Mouse (Mus musculus) intestine, embryonic 14.5 days (tissue): ENCODE results near the gene Osbpl3. TPM values are rescaled to one million over a fixed set of nuclear protein-coding genes. Genes with fewer than 3 reads are reported as not detected.

Source experiments
- ATAC-seq: fragments of 200-750 bp; cut with Nextera tagmentation; replicated peaks from 2 replicates; pipeline ENCODE4 v1.8.0; 2017; ENCODE audit warnings: low read depth, moderate number of reproducible peaks, moderate TSS enrichment, moderate library complexity; ENCODE audit not compliant: low FRiP score, low TSS enrichment
- DNase-seq: peaks from one replicate; pipeline ENCODE4 v3.0.0-alpha.2; 2018; ENCODE audit warnings: low spot score
- H3K27ac ChIP-seq: fragments of 300-500 bp; sonication (generic); 2 replicates; pipeline ENCODE4 v1.5.1; 2014; ENCODE audit warnings: low read depth, mild to moderate bottlenecking, control low read depth
- H3K27me3 ChIP-seq: fragments of 300-500 bp; sonication (generic); replicated peaks from 2 replicates; pipeline ENCODE4 v1.6.1; 2014; ENCODE audit warnings: low read length, control low read depth; ENCODE audit not compliant: control insufficient read depth, insufficient read depth
- H3K36me3 ChIP-seq: fragments of 300-500 bp; sonication (generic); 2 replicates; pipeline ENCODE4 v1.6.1; 2014; ENCODE audit warnings: low read length, control low read depth; ENCODE audit not compliant: control insufficient read depth, insufficient read depth
- H3K4me1 ChIP-seq: fragments of 300-500 bp; sonication (generic); replicated peaks from 2 replicates; pipeline ENCODE4 v1.6.1; 2014; ENCODE audit warnings: low read length, control low read depth, mixed read lengths; ENCODE audit not compliant: control insufficient read depth, insufficient read depth
- H3K4me2 ChIP-seq: fragments of 300-500 bp; sonication (generic); 2 replicates; pipeline ENCODE4 v1.6.1; 2014; ENCODE audit warnings: low read length
- H3K4me3 ChIP-seq: fragments of 300-500 bp; sonication (generic); 2 replicates; pipeline ENCODE4 v1.5.1; 2014; ENCODE audit warnings: low read depth, low read length, control low read depth, mixed read lengths
- H3K9ac ChIP-seq: fragments of 300-500 bp; sonication (generic); 2 replicates; pipeline ENCODE4 v1.6.1; 2014; ENCODE audit warnings: mild to moderate bottlenecking, low read length
- H3K9me3 ChIP-seq: fragments of 300-500 bp; sonication (generic); 2 replicates; pipeline ENCODE4 v1.6.1; 2016; ENCODE audit warnings: low read length, control low read depth; ENCODE audit not compliant: control insufficient read depth
- WGBS: fragments of 180-500 bp; shearing (Covaris S2); extraction: QIAGEN DNeasy Blood & Tissue Kit; methylation state at CpG from one replicate; pipeline ENCODE4 v1.1.7; 2014; 5-methylcytosine and 5-hydroxymethylcytosine counted together
- polyA plus RNA-seq: library from polyadenylated mRNA; unstranded; fragments of >200 nt; fragmentation: Nextera tagmentation; extraction: Ambion mirVana; gene quantifications from 2 replicates; pipeline ENCODE4 v1.2.1, GENCODE M21; 2014

Osbpl3 gene
- polyA plus RNA-seq, 1 experiment from 2014 or later, result 10.1 TPM

DNA sequence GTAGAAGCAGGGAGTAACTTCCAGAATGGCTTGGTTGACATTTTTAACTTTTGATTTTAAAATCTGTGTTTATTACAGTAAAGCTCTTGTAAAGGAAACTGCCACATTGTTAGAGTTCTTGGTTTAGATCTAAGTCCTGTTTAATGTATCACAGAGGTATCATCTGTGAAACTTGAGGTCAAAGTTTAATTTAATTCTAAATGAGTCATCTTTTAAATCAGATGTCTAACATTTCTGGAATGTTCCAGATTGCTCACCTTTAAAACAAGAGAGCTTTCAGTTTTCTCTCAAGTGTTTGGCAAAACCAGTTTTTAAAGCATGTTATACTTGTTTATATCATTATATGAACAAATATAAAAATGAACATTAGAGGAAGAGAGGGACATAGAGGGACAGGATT, 4.2 kb upstream of the Osbpl3 start:
- no peaks in the 10 kb centered on the region for H3K27me3 ChIP-seq
- H3K4me1 ChIP-seq, result peaks cover 3% of the 10 kb centered on the region; the same call in 1 of the 2 replicates
- H3K27ac ChIP-seq, result no peak overlapping the region
- DNase-seq (no peak), ATAC-seq (no peak)
- H3K4me2 ChIP-seq, result no peak overlapping the region
- no peak overlapping the region for H3K4me3 ChIP-seq
- no peaks in the 10 kb centered on the region for H3K36me3 ChIP-seq
- no peaks in the 10 kb centered on the region for H3K9me3 ChIP-seq
- H3K9ac ChIP-seq, result no peak overlapping the region

- 74% methylated on average over 5 of the region's 5 CpGs for WGBS
- Histone ChIP-seq H3K27me3 (no peaks in the 10 kb centered on the region), H3K9ac (no peak overlapping the region), H3K27ac (no peak overlapping the region), H3K9me3 (no peaks in the 10 kb centered on the region), H3K4me3 (no peak overlapping the region), H3K36me3 (no peaks in the 10 kb centered on the region), H3K4me2 (no peak overlapping the region), H3K4me1 (peaks cover 8% of the 10 kb centered on the region; the same call in 1 of the 2 replicates)
- DNase-seq (no peak), ATAC-seq (no peak)
Measured at GRCm38 (mm10) chr6:50459271-50459670, 3.3 kb upstream of the Osbpl3 start.

- Histone ChIP-seq H3K27ac (no peak overlapping the region), H3K9me3 (no peaks in the 10 kb centered on the region), H3K36me3 (no peaks in the 10 kb centered on the region), H3K4me3 (no peak overlapping the region), H3K4me2 (no peak overlapping the region), H3K9ac (no peak overlapping the region), H3K4me1 (peaks cover 12% of the 10 kb centered on the region; the same call in 1 of the 2 replicates), H3K27me3 (no peaks in the 10 kb centered on the region)
- ATAC-seq, result no peak
- DNase-seq, result no peak
- WGBS, result 83% methylated on average over 12 of the region's 12 CpGs
Measured at GRCm38 (mm10) chr6:50457551-50458348, 1.7 kb upstream of the Osbpl3 start.

DNA sequence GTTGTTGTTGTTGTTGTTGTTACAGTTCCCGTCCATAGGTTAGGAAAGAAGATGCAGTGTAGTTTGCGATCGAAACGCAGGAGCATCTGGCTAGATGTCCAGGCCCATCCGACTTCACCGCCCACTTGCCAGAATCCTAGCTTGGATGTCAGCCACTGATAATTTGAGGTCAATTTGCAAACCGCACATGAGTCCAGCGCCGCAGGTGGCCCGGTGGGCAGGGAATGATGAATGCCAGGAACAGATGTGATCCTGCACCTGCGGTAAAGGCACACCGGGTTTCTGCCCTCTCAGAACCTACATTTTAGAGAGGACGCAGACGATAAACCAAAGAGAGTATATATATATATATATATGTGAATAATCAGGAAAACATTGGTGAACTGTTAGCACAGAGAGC, 705 bp upstream of the Osbpl3 start:
- Histone ChIP-seq H3K4me3 (peak overlapping the region; percentile 74; the same call in 1 of the 2 replicates), H3K9ac (no peak overlapping the region), H3K4me2 (peak overlapping the region; percentile 96), H3K4me1 (peaks cover 12% of the 10 kb centered on the region; the same call in 1 of the 2 replicates), H3K27me3 (no peaks in the 10 kb centered on the region), H3K9me3 (no peaks in the 10 kb centered on the region), H3K36me3 (no peaks in the 10 kb centered on the region), H3K27ac (no peak overlapping the region)
- WGBS, result 71% methylated on average over 14 of the region's 14 CpGs
- peak; percentile 51 for DNase-seq
- ATAC-seq, result no peak

DNA sequence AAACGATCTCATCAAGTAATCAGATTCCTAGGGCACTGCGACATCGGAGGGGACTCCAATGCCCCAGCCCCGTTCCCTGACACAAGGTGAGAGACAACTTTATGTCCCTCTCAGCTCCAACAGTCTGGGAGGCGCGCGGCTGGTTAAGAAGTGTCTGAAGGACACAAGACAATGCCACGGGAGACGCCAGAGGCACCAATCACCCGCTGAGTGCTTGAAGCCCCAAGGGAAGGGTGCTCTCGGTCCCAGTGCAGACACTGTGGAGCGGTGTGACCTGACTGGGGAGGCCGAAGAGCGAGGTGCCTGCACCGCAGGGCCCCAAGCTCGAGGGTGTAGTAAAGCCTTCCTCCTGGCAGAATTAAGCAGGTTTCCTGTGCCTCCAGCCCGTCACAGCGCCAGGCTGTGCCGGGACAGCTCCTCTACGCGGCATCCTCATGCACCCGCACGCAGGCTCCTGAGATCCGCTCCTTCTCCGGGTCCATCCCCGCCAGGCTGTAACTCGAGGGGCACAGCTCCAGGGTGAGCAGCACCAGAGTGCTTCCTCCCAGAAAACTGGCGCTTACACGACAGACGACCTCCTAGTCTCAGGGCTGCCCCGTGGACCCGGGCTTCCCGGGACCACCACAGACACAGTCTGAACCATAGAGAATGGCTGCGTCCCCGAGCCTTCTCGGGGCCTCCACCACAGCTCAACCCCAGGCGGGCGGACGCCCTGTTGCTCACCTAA, 736 bp downstream of the Osbpl3 start:
- H3K9me3 ChIP-seq, result no peaks in the 10 kb centered on the region
- peak overlapping the region; percentile 73 for H3K27ac ChIP-seq
- WGBS, result under 1% methylated on average over 39 of the region's 39 CpGs
- no peak for DNase-seq
- peak overlapping the region; percentile 74 for H3K4me3 ChIP-seq
- H3K4me1 ChIP-seq, result peaks cover 12% of the 10 kb centered on the region; the same call in 1 of the 2 replicates
- H3K9ac ChIP-seq, result peak overlapping the region; percentile 63
- peak; percentile 59 for ATAC-seq
- peak overlapping the region; percentile 96 for H3K4me2 ChIP-seq
- H3K27me3 ChIP-seq, result no peaks in the 10 kb centered on the region
- no peaks in the 10 kb centered on the region for H3K36me3 ChIP-seq

DNA sequence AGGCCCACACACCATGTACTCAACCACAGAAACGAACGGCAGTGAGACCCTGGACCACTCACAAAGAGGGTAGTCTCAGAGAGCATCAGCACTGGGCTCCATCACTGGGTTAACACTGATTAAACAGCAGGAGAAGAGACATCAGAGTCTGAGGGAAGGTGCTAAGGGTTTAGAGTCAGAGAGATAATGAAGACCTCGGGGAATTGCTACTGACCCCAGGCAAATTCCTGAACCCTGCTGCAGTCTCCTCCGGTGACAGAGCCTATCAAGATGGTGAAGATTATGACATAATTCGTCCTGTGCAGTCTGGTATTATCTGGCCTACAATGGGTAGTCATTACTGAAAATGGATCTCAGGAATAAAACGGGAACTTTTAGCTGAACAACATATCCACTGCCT, 2.4 kb downstream of the Osbpl3 start:
- no peak overlapping the region for H3K4me3 ChIP-seq
- no peaks in the 10 kb centered on the region for H3K9me3 ChIP-seq
- H3K36me3 ChIP-seq, result no peaks in the 10 kb centered on the region
- ATAC-seq (no peak), DNase-seq (no peak)
- H3K27ac ChIP-seq, result no peak overlapping the region
- WGBS, result 58% methylated on average over 6 of the region's 6 CpGs
- H3K9ac ChIP-seq, result no peak overlapping the region
- H3K4me1 ChIP-seq, result peaks cover 12% of the 10 kb centered on the region; the same call in 1 of the 2 replicates
- H3K27me3 ChIP-seq, result no peaks in the 10 kb centered on the region
- no peak overlapping the region; the same call in 1 of the 2 replicates for H3K4me2 ChIP-seq

- Histone ChIP-seq H3K36me3 (no peaks in the 10 kb centered on the region), H3K27me3 (no peaks in the 10 kb centered on the region), H3K4me2 (no peak overlapping the region), H3K4me1 (peaks cover 12% of the 10 kb centered on the region; the same call in 1 of the 2 replicates), H3K4me3 (no peak overlapping the region), H3K9ac (no peak overlapping the region), H3K27ac (no peak overlapping the region), H3K9me3 (no peaks in the 10 kb centered on the region)
- ATAC-seq (no peak), DNase-seq (no peak)
- WGBS, result 91% methylated on average over 10 of the region's 10 CpGs
Measured at GRCm38 (mm10) chr6:50452220-50452619, 3.8 kb downstream of the Osbpl3 start.

GRCm38 (mm10) chr6:50445616-50446015, 10.4 kb downstream of the Osbpl3 start:
- Histone ChIP-seq H3K9me3 (no peaks in the 10 kb centered on the region), H3K4me1 (peaks cover 4% of the 10 kb centered on the region; the same call in 1 of the 2 replicates), H3K27ac (no peak overlapping the region), H3K4me2 (no peak overlapping the region), H3K4me3 (no peak overlapping the region), H3K36me3 (no peaks in the 10 kb centered on the region), H3K27me3 (no peaks in the 10 kb centered on the region), H3K9ac (no peak overlapping the region)
- 85% methylated on average over 2 of the region's 2 CpGs for WGBS
- DNase-seq (no peak), ATAC-seq (no peak)
